Mouse (Mus musculus): ENCODE data around the gene Asap3. TPM values are rescaled to one million over a fixed set of nuclear protein-coding genes. Genes with fewer than 3 reads are reported as not detected.

Gene Asap3
- 2.4 and 4.8 TPM in 2 replicates for polyA plus RNA-seq (2014; fragmentation: Nextera tagmentation; extraction: Ambion mirVana)

DNA sequence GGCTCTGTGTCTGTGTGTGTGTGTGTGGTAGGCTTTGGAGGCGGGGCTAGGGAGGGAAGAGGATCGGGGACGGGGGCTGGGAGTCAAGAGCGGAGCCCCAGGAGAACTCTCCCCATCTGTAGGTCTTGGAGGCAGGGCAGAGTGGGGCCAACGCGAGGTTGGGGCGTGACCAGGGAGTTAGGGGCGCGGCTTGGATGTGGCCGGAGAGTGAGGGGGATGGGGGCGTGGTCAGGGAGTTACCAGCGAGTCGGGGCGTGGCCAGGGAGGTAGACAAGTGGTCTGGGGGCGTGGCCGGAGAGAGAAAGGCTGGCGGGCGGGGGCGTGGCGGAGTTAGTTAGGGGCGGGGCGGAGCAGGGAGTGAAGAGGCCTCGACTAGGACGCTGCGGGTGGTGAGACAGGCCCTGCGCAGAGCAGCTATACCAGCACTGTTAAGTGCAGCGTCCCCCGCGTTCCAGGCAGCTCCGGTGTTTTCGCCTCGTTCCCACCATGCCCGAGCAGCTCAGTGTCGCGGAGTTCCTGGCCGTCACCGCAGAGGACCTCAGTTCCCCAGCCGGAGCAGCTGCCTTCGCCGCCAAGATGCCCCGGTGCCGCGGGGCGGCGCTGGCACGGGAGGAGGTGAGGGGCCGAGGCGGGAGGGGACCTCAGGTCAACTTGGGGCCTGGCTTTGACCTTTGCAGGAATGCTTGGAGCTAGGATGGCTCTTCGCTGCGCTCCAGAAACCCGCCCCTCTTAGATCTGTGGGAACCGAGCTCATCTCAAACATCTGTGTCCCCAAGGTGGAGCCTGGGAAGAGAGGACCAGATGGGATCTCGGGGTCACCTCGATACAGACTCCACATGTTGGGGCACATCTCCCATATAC lies at the start of gene Asap3:
Gene Asap3 (plus strand): TSS at position 333 of the 861 bp plus-strand sequence.
- H3K27ac ChIP-seq (ENCODE audit: low read depth, low read length), result peak within 1 kb of the TSS; percentile 34; the same call in 1 of the 2 replicates
- peak within 1 kb of the TSS; percentile 96 for H3K4me2 ChIP-seq (ENCODE audit: low read depth, low read length)
- no peaks in the 10 kb centered on the region for H3K9me3 ChIP-seq (ENCODE audit: control insufficient read depth, low read length)
- peaks cover 6% of the 10 kb centered on the region; the same call in 1 of the 2 replicates for H3K4me1 ChIP-seq (ENCODE audit: control insufficient read depth, insufficient read depth, low read length)
- ATAC-seq (ENCODE audit: low read depth), result peak; percentile 88
- no peaks in the 10 kb centered on the region for H3K36me3 ChIP-seq (ENCODE audit: control insufficient read depth, insufficient read depth, low read length)
- under 1% methylated on average over 45 of the region's 54 CpGs for WGBS
- H3K9ac ChIP-seq (replicated peaks; ENCODE audit: low read depth, low read length), result peak within 1 kb of the TSS; percentile 73
- H3K27me3 ChIP-seq (ENCODE audit: control insufficient read depth, insufficient read depth, low read length), result no peaks in the 10 kb centered on the region
- peak within 1 kb of the TSS; percentile 56 for H3K4me3 ChIP-seq (ENCODE audit: low read depth, low read length)

- no peaks in the 10 kb centered on the region for H3K27me3 ChIP-seq (ENCODE audit: control insufficient read depth, insufficient read depth, low read length)
- H3K4me2 ChIP-seq (ENCODE audit: low read depth, low read length), result no peak overlapping the region
- ATAC-seq (ENCODE audit: low read depth), result no peak
- no peak overlapping the region for H3K27ac ChIP-seq (ENCODE audit: low read depth, low read length)
- H3K9me3 ChIP-seq (ENCODE audit: control insufficient read depth, low read length), result no peaks in the 10 kb centered on the region
- no peak overlapping the region for H3K9ac ChIP-seq (replicated peaks; ENCODE audit: low read depth, low read length)
- no peaks in the 10 kb centered on the region for H3K36me3 ChIP-seq (ENCODE audit: control insufficient read depth, insufficient read depth, low read length)
- H3K4me3 ChIP-seq (ENCODE audit: low read depth, low read length), result no peak overlapping the region
- peaks cover 5% of the 10 kb centered on the region; the same call in 1 of the 2 replicates for H3K4me1 ChIP-seq (ENCODE audit: control insufficient read depth, insufficient read depth, low read length)
- 75% methylated on average over 6 of the region's 6 CpGs for WGBS
Measured at GRCm38 (mm10) chr4:136158498-136158897, 47.7 kb upstream of the Asap3 start.

DNA sequence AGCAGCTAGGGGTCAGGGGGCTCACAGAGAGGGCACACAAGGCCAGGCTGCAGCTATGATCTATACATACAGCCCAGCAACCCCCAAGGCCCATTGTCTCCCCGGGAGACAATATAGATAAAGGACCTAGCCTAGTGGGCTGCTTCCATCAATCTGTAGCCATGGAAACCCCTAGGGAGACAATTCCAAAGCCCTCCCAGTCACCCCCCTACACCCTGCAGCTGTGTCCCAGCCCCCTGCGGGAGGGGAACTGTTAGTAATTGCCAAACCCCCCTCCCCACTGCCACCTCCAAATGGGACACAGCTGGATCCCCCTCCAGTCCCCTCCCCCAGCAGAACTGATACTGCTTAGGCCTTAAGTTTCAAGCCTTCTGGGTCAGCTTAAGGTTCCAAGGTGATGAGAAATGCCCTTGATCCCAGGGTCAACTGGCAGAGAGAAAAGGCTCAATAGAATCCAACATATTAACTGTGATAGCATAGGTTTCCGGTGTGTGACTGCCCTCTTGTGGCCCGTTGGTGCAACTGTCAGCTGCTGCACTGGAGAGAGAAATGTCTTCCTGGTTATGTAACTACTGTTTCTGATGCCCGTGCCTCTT lies 46.3 kb upstream of the Asap3 start:
- no peak overlapping the region for H3K9ac ChIP-seq (replicated peaks; ENCODE audit: low read depth, low read length)
- H3K9me3 ChIP-seq (ENCODE audit: control insufficient read depth, low read length), result no peaks in the 10 kb centered on the region
- H3K4me1 ChIP-seq (ENCODE audit: control insufficient read depth, insufficient read depth, low read length), result peaks cover 5% of the 10 kb centered on the region; the same call in 1 of the 2 replicates
- peak overlapping the region; percentile 4; the same call in 1 of the 2 replicates for H3K27ac ChIP-seq (ENCODE audit: low read depth, low read length)
- no peak overlapping the region for H3K4me3 ChIP-seq (ENCODE audit: low read depth, low read length)
- H3K36me3 ChIP-seq (ENCODE audit: control insufficient read depth, insufficient read depth, low read length), result no peaks in the 10 kb centered on the region
- no peak overlapping the region for H3K4me2 ChIP-seq (ENCODE audit: low read depth, low read length)
- no peaks in the 10 kb centered on the region for H3K27me3 ChIP-seq (ENCODE audit: control insufficient read depth, insufficient read depth, low read length)
- 4% methylated on average over 5 of the region's 5 CpGs for WGBS
- ATAC-seq (ENCODE audit: low read depth), result peak; percentile 68

DNA sequence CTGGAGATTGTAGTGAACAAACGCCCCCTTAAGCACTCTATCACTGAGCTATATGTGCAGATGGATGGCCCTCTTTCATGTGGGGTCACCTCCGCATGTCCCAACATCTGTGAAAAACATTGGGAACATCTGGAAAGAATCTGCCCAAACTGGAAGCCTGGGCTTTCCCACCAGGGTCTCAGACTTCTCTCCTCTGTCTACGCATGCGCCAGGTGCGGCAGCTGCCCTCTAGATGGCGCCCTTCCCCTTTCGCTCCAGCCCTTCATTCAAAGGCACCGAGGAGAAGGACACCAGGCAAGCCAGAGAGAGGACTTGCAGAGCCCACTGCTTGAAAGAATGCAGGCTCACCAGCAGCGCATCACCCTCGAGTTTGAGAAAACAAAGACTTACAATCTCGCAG lies 42.7 kb upstream of the Asap3 start:
- Histone ChIP-seq H3K27me3 (ENCODE audit: control insufficient read depth, insufficient read depth, low read length) (no peaks in the 10 kb centered on the region), H3K4me3 (ENCODE audit: low read depth, low read length) (no peak overlapping the region), H3K36me3 (ENCODE audit: control insufficient read depth, insufficient read depth, low read length) (no peaks in the 10 kb centered on the region), H3K4me1 (ENCODE audit: control insufficient read depth, insufficient read depth, low read length) (peaks cover 5% of the 10 kb centered on the region; the same call in 1 of the 2 replicates), H3K4me2 (ENCODE audit: low read depth, low read length) (no peak overlapping the region), H3K9ac (replicated peaks; ENCODE audit: low read depth, low read length) (no peak overlapping the region), H3K9me3 (ENCODE audit: control insufficient read depth, low read length) (no peaks in the 10 kb centered on the region), H3K27ac (ENCODE audit: low read depth, low read length) (no peak overlapping the region)
- WGBS, result 3% methylated on average over 11 of the region's 11 CpGs
- peak; percentile 65; the same call in 1 of the 2 replicates for ATAC-seq (ENCODE audit: low read depth)

- Histone ChIP-seq H3K27ac (ENCODE audit: low read depth, low read length) (no peak overlapping the region), H3K27me3 (ENCODE audit: control insufficient read depth, insufficient read depth, low read length) (no peaks in the 10 kb centered on the region), H3K9ac (replicated peaks; ENCODE audit: low read depth, low read length) (no peak overlapping the region), H3K4me1 (ENCODE audit: control insufficient read depth, insufficient read depth, low read length) (no peaks in the 10 kb centered on the region), H3K4me3 (ENCODE audit: low read depth, low read length) (no peak overlapping the region), H3K9me3 (ENCODE audit: control insufficient read depth, low read length) (no peaks in the 10 kb centered on the region), H3K4me2 (ENCODE audit: low read depth, low read length) (no peak overlapping the region), H3K36me3 (ENCODE audit: control insufficient read depth, insufficient read depth, low read length) (no peaks in the 10 kb centered on the region)
- no peak for ATAC-seq (ENCODE audit: low read depth)
- WGBS, result 83% methylated on average over 8 of the region's 8 CpGs
Measured at GRCm38 (mm10) chr4:136164981-136165380, 41.2 kb upstream of the Asap3 start.

DNA sequence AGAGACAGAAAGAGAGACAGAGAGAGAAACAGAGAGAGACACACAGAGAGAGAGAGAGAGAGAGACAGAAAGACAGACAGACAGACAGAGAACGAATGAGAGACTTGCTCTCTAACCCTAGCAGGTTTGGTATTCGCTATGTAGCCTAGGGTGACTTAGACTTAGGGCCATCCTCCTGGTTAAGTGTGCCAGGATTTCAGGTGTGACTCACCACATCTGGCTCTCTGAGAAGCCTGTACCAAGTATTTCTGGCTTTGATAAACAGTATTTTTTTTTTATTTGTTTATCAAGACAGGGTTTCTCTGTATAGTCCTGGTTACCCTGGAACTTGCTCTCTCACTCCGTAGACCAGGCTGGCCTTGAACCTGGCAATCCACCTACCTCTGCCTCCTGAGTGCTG lies 38.5 kb upstream of the Asap3 start:
- 83% methylated on average over 3 of the region's 3 CpGs for WGBS
- Histone ChIP-seq H3K36me3 (ENCODE audit: control insufficient read depth, insufficient read depth, low read length) (no peaks in the 10 kb centered on the region), H3K27ac (ENCODE audit: low read depth, low read length) (no peak overlapping the region), H3K4me2 (ENCODE audit: low read depth, low read length) (no peak overlapping the region), H3K4me1 (ENCODE audit: control insufficient read depth, insufficient read depth, low read length) (peaks cover 4% of the 10 kb centered on the region; the same call in 1 of the 2 replicates), H3K4me3 (ENCODE audit: low read depth, low read length) (no peak overlapping the region), H3K27me3 (ENCODE audit: control insufficient read depth, insufficient read depth, low read length) (no peaks in the 10 kb centered on the region), H3K9ac (replicated peaks; ENCODE audit: low read depth, low read length) (no peak overlapping the region), H3K9me3 (ENCODE audit: control insufficient read depth, low read length) (no peaks in the 10 kb centered on the region)
- ATAC-seq (ENCODE audit: low read depth), result no peak

DNA sequence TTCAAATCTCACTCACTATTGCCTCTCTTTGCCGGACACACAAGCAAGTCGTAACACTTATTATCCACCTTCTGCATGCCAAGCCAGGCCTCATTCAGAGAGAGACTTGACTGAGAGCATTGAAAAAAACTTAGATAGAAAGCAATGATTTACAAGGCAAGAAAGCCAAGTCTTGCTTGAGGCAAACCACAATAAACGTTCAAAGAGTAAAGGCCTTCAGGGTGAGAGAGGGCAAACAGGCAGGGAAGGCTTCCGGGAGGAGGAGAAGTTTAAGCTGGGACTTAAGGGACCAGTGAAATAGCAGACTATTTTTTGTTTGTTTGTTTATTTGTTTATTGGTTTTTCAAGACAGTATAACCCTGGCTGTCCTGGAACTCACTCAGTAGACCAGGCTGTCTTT lies 35.8 kb upstream of the Asap3 start:
- 66% methylated on average over 4 of the region's 4 CpGs for WGBS
- Histone ChIP-seq H3K9ac (replicated peaks; ENCODE audit: low read depth, low read length) (no peak overlapping the region), H3K4me3 (ENCODE audit: low read depth, low read length) (no peak overlapping the region), H3K36me3 (ENCODE audit: control insufficient read depth, insufficient read depth, low read length) (no peaks in the 10 kb centered on the region), H3K9me3 (ENCODE audit: control insufficient read depth, low read length) (no peaks in the 10 kb centered on the region), H3K4me2 (ENCODE audit: low read depth, low read length) (no peak overlapping the region), H3K27ac (ENCODE audit: low read depth, low read length) (no peak overlapping the region), H3K4me1 (ENCODE audit: control insufficient read depth, insufficient read depth, low read length) (peaks cover 4% of the 10 kb centered on the region; the same call in 1 of the 2 replicates), H3K27me3 (ENCODE audit: control insufficient read depth, insufficient read depth, low read length) (no peaks in the 10 kb centered on the region)
- no peak for ATAC-seq (ENCODE audit: low read depth)

GRCm38 (mm10) chr4:136171455-136171854 lies 34.7 kb upstream of the Asap3 start:
- 13% methylated on average over 12 of the region's 12 CpGs for WGBS
- ATAC-seq (ENCODE audit: low read depth), result peak; percentile 52; the same call in 1 of the 2 replicates
- Histone ChIP-seq H3K4me2 (ENCODE audit: low read depth, low read length) (peak overlapping the region; percentile 100), H3K9ac (replicated peaks; ENCODE audit: low read depth, low read length) (peak overlapping the region; percentile 62; the same call in 1 of the 2 replicates), H3K9me3 (ENCODE audit: control insufficient read depth, low read length) (no peaks in the 10 kb centered on the region), H3K4me1 (ENCODE audit: control insufficient read depth, insufficient read depth, low read length) (peaks cover 4% of the 10 kb centered on the region; the same call in 1 of the 2 replicates), H3K27me3 (ENCODE audit: control insufficient read depth, insufficient read depth, low read length) (no peaks in the 10 kb centered on the region), H3K27ac (ENCODE audit: low read depth, low read length) (no peak overlapping the region), H3K36me3 (ENCODE audit: control insufficient read depth, insufficient read depth, low read length) (no peaks in the 10 kb centered on the region), H3K4me3 (ENCODE audit: low read depth, low read length) (peak overlapping the region; percentile 54)

All from neural tube, embryonic 14.5 days (tissue).